In genomic region chr16:35110410-35111142, GRCm38 (mm10) we compare ENCODE assay signal across 8 mouse cellular contexts. TPM values are rescaled to one million over a fixed set of nuclear protein-coding genes. Genes with fewer than 3 reads are reported as not detected.
DNase-seq lines count a peak whose midpoint lies in the region; ATAC-seq and TF ChIP-seq lines count a peak whose summit lies in the region.

No protein-coding gene starts in this region.

- H3K9me3 ChIP-seq in hindbrain, postnatal 0 days (ENCODE audit: low read length) = no peaks in the 10 kb centered on the region

- H3K27me3 ChIP-seq in hindbrain, postnatal 0 days (ENCODE audit: insufficient read depth, low read length) = no peaks in the 10 kb centered on the region

- intact Hi-C loops in gastrocnemius, adult 2 months (cut with DNase I) = loop anchor here (1.0 to 2.0 kb wide), 2 partner anchors 46 to 160 kb away; no protein-coding TSS in a partner anchor
- intact Hi-C loops in left cerebral cortex, adult 2 months (cut with DNase I) = loop anchor here (1.0 to 2.0 kb wide), 2 partner anchors 44 to 160 kb away; partner anchors contain the start of gene Adcy5

- H3K4me1 ChIP-seq in hindbrain, postnatal 0 days (ENCODE audit: insufficient read depth, low read length) = peaks cover 5% of the 10 kb centered on the region

- peak overlapping the region; percentile 35; the same call in 1 of the 2 replicates for H3K4me3 ChIP-seq in gastrocnemius, adult 2 months
- H3K4me3 ChIP-seq in hindbrain, postnatal 0 days (ENCODE audit: low read length) = no peak overlapping the region
- H3K4me3 ChIP-seq in left cerebral cortex, adult 2 months = no peak overlapping the region

- TF ChIP-seq CTCF in gastrocnemius, adult 2 months (IDR thresholded peaks at IDR 0.05) = peak; percentile 99
- peak; percentile 99 for TF ChIP-seq CTCF in hindbrain, postnatal 0 days (IDR thresholded peaks at IDR 0.05; ENCODE audit: low read depth)
- peak; percentile 96 for TF ChIP-seq CTCF in left cerebral cortex, adult 2 months (IDR thresholded peaks at IDR 0.05)

- ATAC-seq in hindbrain, postnatal 0 days = peak; percentile 87

- peak overlapping the region; percentile 21; the same call in 1 of the 2 replicates for H3K9ac ChIP-seq in hindbrain, postnatal 0 days (replicated peaks; ENCODE audit: low read length)

- peak overlapping the region; percentile 42; the same call in 1 of the 2 replicates for H3K4me2 ChIP-seq in hindbrain, postnatal 0 days (ENCODE audit: low read depth, low read length)

- no peaks in the 10 kb centered on the region; the same call in 1 of the 2 replicates for H3K36me3 ChIP-seq in hindbrain, postnatal 0 days (ENCODE audit: insufficient read depth, low read length)

- WGBS in hindbrain, postnatal 0 days = 22% methylated on average over 10 of the region's 10 CpGs

- H3K27ac ChIP-seq in gastrocnemius, adult 2 months = peak overlapping the region; percentile 57
- H3K27ac ChIP-seq in hindbrain, postnatal 0 days = peak overlapping the region; percentile 48; the same call in 1 of the 2 replicates
- H3K27ac ChIP-seq in left cerebral cortex, adult 2 months = no peak overlapping the region

- DNase-seq in ZHBTc4 (ENCODE audit: low read depth, low spot score) = peak; percentile 86
- peak; percentile 84 to 87 for DNase-seq in cerebellum, postnatal 36 days
- peak; percentile 88 for DNase-seq in gastrocnemius, adult 2 months
- peak; percentile 93 for DNase-seq in hindbrain, postnatal 0 days (ENCODE audit: low spot score)
- peak; percentile 87 to 92 for DNase-seq in left cerebral cortex, adult 2 months (ENCODE audit: extremely low spot score in 1 of 2, low spot score in 2 of 2)
- DNase-seq in mesoderm, embryonic 11.5 days (ENCODE audit: low read depth, low spot score) = peak; percentile 93
- peak; percentile 67 to 74 for DNase-seq in right cerebral cortex, postnatal 36 days (ENCODE audit: low spot score in 2 of 2)
- DNase-seq in yolk sac, embryonic 10.5 days (ENCODE audit: low spot score) = peak; percentile 80

RNA-seq across cellular contexts. Expression of gene Adcy5, which starts 44.1 kb away (rescaled TPM):
- total RNA-seq in gastrocnemius, adult 2 months (2021) = 1 to 10 TPM; 1.6 to 1.8 TPM
- total RNA-seq in hindbrain, postnatal 0 days (2014; rRNA removed) = 82.7 and 85.5 TPM in 2 replicates
- 5.7 and 6.3 TPM in 2 replicates for polyA plus RNA-seq in hindbrain, postnatal 0 days (2015; fragmentation: Nextera tagmentation; extraction: Ambion mirVana)
- 100 to 1,000 TPM in 1 of 2 experiments, 10 to 100 TPM in 1; 96.8 to 129 TPM for total RNA-seq in left cerebral cortex, adult 2 months (2021)

Comparison
In these comparisons a context has a peak if more than half of its experiments do, and no peak if none do; other contexts are left out.
1. RNA of gene Adcy5, which starts 44.1 kb away (total RNA-seq): 96.8 to 129 TPM in left cerebral cortex, adult 2 months and 82.7 to 85.5 TPM in hindbrain, postnatal 0 days; 1.6 to 1.8 TPM in gastrocnemius, adult 2 months; every median in the first group is over 10 times any median in the second.
2. Peak in every context shown above with its lines, with median percentiles within 50 percentile points of each other: DNase-seq and CTCF ChIP-seq.